In the genomic region with DNA sequence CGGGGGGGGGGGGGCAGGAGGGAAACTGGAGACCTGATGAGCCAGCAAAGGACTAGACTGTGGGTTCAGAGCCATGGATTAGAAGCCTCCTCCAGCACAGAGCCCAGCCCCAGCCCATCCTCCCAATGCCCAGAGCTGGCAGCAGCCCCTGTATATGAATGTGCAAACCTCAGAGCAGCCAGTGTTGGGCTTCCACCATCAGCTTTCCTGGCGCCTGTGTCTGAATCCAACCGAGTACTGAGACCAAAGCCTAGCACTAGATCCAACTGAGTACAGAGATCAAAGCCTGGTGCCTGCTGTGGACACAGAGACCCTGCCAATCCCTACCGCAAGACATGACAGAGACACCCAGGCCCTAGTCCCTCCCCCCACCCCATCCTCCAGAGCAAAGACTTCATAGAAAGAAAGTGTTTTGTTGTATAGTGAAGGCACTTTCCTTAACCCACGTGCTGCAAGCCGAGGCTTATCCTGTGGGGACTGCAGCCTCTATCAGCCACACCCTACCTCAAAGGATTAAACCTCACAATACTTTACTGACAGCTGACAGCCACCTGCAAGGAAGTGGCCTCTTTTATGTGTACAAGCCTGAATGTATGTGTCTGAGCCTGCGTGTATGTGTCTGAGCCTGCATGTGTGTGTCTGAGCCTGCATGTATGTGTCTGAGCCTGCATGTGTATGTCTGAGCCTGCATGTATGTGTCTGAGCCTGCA, we compare ENCODE assay signal across 10 mouse cellular contexts. TPM values are rescaled to one million over a fixed set of nuclear protein-coding genes. Genes with fewer than 3 reads are reported as not detected.
DNase-seq lines count a peak whose midpoint lies in the region; ATAC-seq and TF ChIP-seq lines count a peak whose summit lies in the region.
"Had no signal": no experiment of that assay in that cellular context is flagged by ENCODE, and none has a peak within 500 bp of the region (broad histone marks: within the 10 kb centered on the region; RNA-seq: fewer than 3 reads in every experiment).

No protein-coding gene starts in this region.

- no peaks in the 10 kb centered on the region for H3K27me3 ChIP-seq in cerebellum, adult 2 months (ENCODE audit: control insufficient read depth, insufficient read depth, low read length)
- no peaks in the 10 kb centered on the region for H3K27me3 ChIP-seq in midbrain, embryonic 10.5 days (ENCODE audit: low read depth, poor library complexity, severe bottlenecking)
- no peaks in the 10 kb centered on the region for H3K27me3 ChIP-seq in midbrain, embryonic 11.5 days (ENCODE audit: control insufficient read depth, insufficient read depth, low read length)

- H3K4me3 ChIP-seq in cerebellum, adult 2 months (replicated peaks; ENCODE audit: insufficient read depth, low read depth, low read length) = no peak overlapping the region
- no peak overlapping the region for H3K4me3 ChIP-seq in midbrain, embryonic 10.5 days
- no peak overlapping the region for H3K4me3 ChIP-seq in midbrain, embryonic 11.5 days (ENCODE audit: low read depth, low read length)
- H3K4me3 ChIP-seq: hindbrain, embryonic 10.5 days had no signal

- DNase-seq in cerebellum, postnatal 14 days = peak; percentile 42 to 72
- no peak for DNase-seq in cerebellum, adult 2 months
- no peak for DNase-seq in midbrain, embryonic 10.5 days (ENCODE audit: low spot score)
- no peak for DNase-seq in midbrain, embryonic 11.5 days (ENCODE audit: low spot score, missing footprints)
- DNase-seq in thymus, postnatal 36 days = peak; percentile 70 to 85
- no peak for DNase-seq in adrenal gland, postnatal 36 days
- DNase-seq in right cerebral cortex, postnatal 14 days = no peak
- DNase-seq: cerebellum, adult 11-12 months had no signal

- no peaks in the 10 kb centered on the region for H3K9me3 ChIP-seq in midbrain, embryonic 10.5 days (replicated peaks)
- H3K9me3 ChIP-seq in midbrain, embryonic 11.5 days (ENCODE audit: control insufficient read depth, low read length) = no peaks in the 10 kb centered on the region
- H3K9me3 ChIP-seq: hindbrain, embryonic 10.5 days had no signal

- no peak overlapping the region for H3K27ac ChIP-seq in cerebellum, adult 2 months (ENCODE audit: insufficient read depth, low read length)
- H3K27ac ChIP-seq in midbrain, embryonic 10.5 days (replicated peaks) = 0 out of 2 replicates have a peak overlapping the region, but pooled peaks have one; percentile 28
- H3K27ac ChIP-seq in midbrain, embryonic 11.5 days (ENCODE audit: low read depth, low read length) = no peak overlapping the region
- H3K27ac ChIP-seq: hindbrain, embryonic 10.5 days had no signal

- no peak for ATAC-seq in midbrain, embryonic 11.5 days (ENCODE audit: low FRiP score)
- peak; percentile 47; the same call in 1 of the 2 replicates for ATAC-seq in megakaryocyte, adult 5-6 weeks (ENCODE audit: poor library complexity, severe bottlenecking)

- no peak for TF ChIP-seq CTCF in cerebellum, adult 2 months (IDR thresholded peaks at IDR 0.05; ENCODE audit: borderline replicate concordance, insufficient read depth, low read depth, low read length)

- H3K9ac ChIP-seq in midbrain, embryonic 11.5 days (ENCODE audit: low read length) = no peak overlapping the region

- TF ChIP-seq POLR2A in cerebellum, adult 2 months (IDR thresholded peaks at IDR 0.05; ENCODE audit: borderline replicate concordance, insufficient read depth, low read length) = no peak

- H3K36me3 ChIP-seq in midbrain, embryonic 10.5 days = no peaks in the 10 kb centered on the region
- H3K36me3 ChIP-seq in midbrain, embryonic 11.5 days (ENCODE audit: control insufficient read depth, insufficient read depth, low read length) = no peaks in the 10 kb centered on the region
- H3K36me3 ChIP-seq: hindbrain, embryonic 10.5 days had no signal

- no peak overlapping the region for H3K4me2 ChIP-seq in midbrain, embryonic 11.5 days

- WGBS in cerebellum, adult 2 months = 45% methylated on average over 7 of the region's 7 CpGs
- 41% methylated on average over 7 of the region's 7 CpGs for WGBS in midbrain, embryonic 10.5 days
- 32% methylated on average over 7 of the region's 7 CpGs for WGBS in midbrain, embryonic 11.5 days

- no peaks in the 10 kb centered on the region for H3K4me1 ChIP-seq in cerebellum, adult 2 months (ENCODE audit: control insufficient read depth, insufficient read depth, low read length)
- peaks cover 9% of the 10 kb centered on the region for H3K4me1 ChIP-seq in midbrain, embryonic 10.5 days
- no peaks in the 10 kb centered on the region for H3K4me1 ChIP-seq in midbrain, embryonic 11.5 days (ENCODE audit: control insufficient read depth, insufficient read depth, low read length)
- H3K4me1 ChIP-seq: hindbrain, embryonic 10.5 days had no signal

RNA-seq across cellular contexts. Expression of a gene that starts 40.2 kb away (rescaled TPM):
- polyA plus RNA-seq in cerebellum, adult 2 months (2012; rRNA removed) = 0.23 and 0.30 TPM in 2 replicates
- 0.33 and 0.34 TPM in 2 replicates for polyA plus RNA-seq in midbrain, embryonic 10.5 days (2016; fragmentation: Nextera tagmentation; extraction: Ambion mirVana)
- polyA plus RNA-seq in midbrain, embryonic 11.5 days (2014; fragmentation: Nextera tagmentation; extraction: Ambion mirVana) = 0.21 and 0.31 TPM in 2 replicates
- 0.16 and 0.58 TPM in 2 replicates for total RNA-seq in megakaryocyte, adult 5-6 weeks (2015)
- 0.33 and 0.61 TPM in 2 replicates for total RNA-seq in megakaryocyte, adult 5-6 weeks (2017)
- total RNA-seq in adrenal gland, postnatal 36 days (2021) = 1 to 10 TPM; 2.1 to 3.9 TPM

Comparison
In these comparisons a context has a peak if more than half of its experiments do, and no peak if none do; other contexts are left out.
1. DNase-seq: peak in cerebellum, postnatal 14 days (2 of 2) and thymus, postnatal 36 days (2 of 2); none in cerebellum, adult 2 months (0 of 2), midbrain, embryonic 10.5 days (single experiment), midbrain, embryonic 11.5 days (single experiment), adrenal gland, postnatal 36 days (0 of 2) and right cerebral cortex, postnatal 14 days (single experiment).